Mouse (Mus musculus): ENCODE measurements around the gene Pqlc3.

Pqlc3 gene

DNA sequence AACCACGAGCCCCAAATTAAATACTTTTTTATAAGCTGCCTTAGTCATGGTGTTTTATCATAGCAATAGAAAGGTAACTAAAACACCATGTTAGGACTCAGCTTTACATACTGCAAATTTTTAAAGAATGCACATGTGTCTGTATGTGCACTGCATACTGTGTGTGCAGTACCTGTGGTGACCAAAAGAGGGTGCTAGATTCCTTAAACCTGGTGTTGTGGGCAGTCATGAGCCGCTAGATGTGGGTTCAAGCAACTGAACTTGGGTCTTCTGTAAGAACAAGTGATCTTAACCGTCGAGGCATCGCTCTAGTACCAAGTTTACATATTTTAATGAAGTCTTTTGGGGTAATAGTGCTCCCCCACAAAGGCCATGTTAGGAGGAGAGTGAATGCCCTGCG is 9.3 kb upstream of the Pqlc3 start:
- no peak for DNase-seq (ENCODE audit: low read depth in 1 of 2, low spot score in 2 of 2)

- DNase-seq (ENCODE audit: low read depth in 1 of 2, low spot score in 2 of 2): no peak
Observed at GRCm38 (mm10) chr12:17001211-17001610, 1.0 kb upstream of the Pqlc3 start.

DNA sequence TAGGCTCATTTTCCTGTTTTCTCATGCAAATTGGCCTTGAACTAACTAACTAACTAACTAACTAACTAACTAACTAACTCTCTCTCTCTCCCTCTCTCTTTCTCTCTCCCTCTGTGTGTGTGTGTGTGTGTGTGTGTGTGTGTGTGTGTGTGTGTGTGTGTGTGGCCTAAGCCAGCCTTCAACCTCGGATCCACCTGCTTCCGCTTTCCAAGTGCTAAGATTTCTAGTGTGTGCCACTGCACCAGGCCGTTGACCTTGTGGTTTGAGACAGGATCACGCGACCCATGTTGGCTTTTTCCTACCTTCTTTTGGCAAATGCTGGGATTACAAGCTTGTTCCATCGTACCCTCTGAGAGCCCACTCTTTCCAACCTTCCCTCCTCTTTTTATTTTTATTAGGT is 420 bp upstream of the Pqlc3 start:
- peak in 1 of 2 experiments; percentile 46 for DNase-seq (ENCODE audit: low read depth in 1 of 2, low spot score in 2 of 2)

DNA sequence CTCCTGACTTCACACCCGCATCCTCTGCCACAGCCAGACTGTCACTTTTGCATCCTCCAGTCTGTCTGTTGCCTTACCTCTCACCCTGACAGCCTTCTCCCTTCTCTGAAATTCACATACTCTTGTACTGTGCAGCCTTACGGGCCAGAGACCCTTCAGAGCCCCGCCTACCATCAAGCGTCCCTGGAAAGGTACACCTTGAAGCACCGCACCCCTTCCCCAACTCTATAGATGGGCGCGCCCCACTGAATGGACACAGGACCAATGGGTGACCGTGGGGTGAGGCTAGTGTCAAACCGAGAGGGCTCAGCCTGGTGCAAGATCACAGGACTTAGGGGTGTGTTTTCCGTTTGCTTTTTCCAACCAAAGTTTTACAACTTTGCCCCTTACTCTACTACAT is 1.1 kb downstream of the Pqlc3 start:
- DNase-seq (ENCODE audit: low read depth in 1 of 2, low spot score in 2 of 2): no peak

DNA sequence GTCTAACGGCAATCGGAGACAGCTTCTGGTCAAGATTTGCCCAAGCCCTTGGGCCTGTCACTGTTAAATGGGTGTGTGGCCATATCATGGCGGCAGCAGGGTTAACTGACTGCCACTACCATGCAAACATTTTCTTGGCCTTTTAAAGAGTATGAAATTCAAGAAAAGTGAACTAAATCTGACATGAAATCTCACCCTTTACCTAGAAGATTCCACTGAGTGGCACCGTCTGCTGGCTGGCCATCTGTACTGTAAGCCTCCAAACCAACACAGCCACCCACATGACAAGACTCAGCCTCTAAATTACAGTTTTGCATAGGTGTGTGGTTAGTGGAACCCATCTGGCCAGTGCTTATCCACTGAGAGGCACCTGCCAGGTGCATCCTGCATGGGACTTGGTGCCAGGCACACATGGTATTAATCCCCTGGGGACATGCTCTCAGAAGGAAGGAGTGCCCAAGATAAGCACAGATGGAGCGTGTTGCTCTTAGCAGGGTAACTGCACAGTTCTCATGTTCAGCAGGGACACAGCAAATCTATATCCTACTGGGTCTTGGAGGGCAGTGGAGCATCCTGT is 3.2 kb downstream of the Pqlc3 start:
- no peak for DNase-seq (ENCODE audit: low read depth in 1 of 2, low spot score in 2 of 2)

- DNase-seq (ENCODE audit: low read depth in 1 of 2, low spot score in 2 of 2): no peak
Observed at GRCm38 (mm10) chr12:16996281-16996680, 3.9 kb downstream of the Pqlc3 start.

GRCm38 (mm10) chr12:16994291-16994690 is 5.9 kb downstream of the Pqlc3 start:
- no peak for DNase-seq (ENCODE audit: low read depth in 1 of 2, low spot score in 2 of 2)

- no peak for DNase-seq (ENCODE audit: low read depth in 1 of 2, low spot score in 2 of 2)
Observed at GRCm38 (mm10) chr12:16992355-16992754, 7.9 kb downstream of the Pqlc3 start.

GRCm38 (mm10) chr12:16991376-16991775 is 8.8 kb downstream of the Pqlc3 start:
- DNase-seq (ENCODE audit: low read depth in 1 of 2, low spot score in 2 of 2): no peak

- no peak for DNase-seq (ENCODE audit: low read depth in 1 of 2, low spot score in 2 of 2)
Observed at GRCm38 (mm10) chr12:16985778-16986177, 14.4 kb downstream of the Pqlc3 start.

DNA sequence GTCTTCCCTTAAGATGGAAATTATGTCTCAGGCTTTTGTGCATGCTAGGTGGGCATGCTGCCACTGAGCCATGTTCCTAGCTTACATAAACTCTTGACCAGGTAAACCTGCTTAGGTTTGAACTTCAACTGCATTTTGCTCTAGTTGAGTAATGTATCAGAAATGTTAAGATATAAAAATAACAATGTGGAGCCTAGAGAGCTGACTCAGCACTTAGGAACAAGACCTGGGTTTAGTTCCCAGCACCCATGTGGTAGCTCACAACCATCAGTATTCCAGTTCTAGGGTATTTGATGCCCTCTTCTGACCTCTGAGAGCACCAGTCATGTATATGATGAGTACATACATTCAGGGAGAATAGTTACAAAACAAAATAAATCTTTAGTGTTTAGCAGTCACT is 23.1 kb downstream of the Pqlc3 start:
- DNase-seq (ENCODE audit: low read depth in 1 of 2, low spot score in 2 of 2): no peak

GRCm38 (mm10) chr12:16966811-16967210 is 33.4 kb downstream of the Pqlc3 start:
- no peak for DNase-seq (ENCODE audit: low read depth in 1 of 2, low spot score in 2 of 2)

- no peak for DNase-seq (ENCODE audit: low read depth in 1 of 2, low spot score in 2 of 2)
Observed at GRCm38 (mm10) chr12:16963354-16963753, 36.9 kb downstream of the Pqlc3 start.

DNA sequence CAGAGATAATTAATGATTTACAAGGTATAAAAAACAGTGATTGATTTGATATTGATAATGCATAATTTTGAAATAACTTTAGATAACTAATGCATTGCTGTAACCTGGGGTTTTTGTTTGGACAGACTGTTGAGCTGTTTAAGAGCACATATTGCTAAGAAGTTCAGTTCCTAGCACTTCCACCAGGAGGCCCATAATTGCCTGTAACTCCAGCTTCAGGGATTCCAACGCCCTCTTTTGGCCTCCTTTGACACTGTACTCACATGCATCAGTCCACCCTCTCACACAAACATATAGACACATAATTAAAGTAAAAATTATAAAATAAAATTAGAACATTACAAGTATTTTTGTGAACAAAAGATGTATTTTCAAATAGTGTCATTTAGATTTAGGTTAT is 41.4 kb downstream of the Pqlc3 start:
- no peak for DNase-seq (ENCODE audit: low read depth in 1 of 2, low spot score in 2 of 2)

DNA sequence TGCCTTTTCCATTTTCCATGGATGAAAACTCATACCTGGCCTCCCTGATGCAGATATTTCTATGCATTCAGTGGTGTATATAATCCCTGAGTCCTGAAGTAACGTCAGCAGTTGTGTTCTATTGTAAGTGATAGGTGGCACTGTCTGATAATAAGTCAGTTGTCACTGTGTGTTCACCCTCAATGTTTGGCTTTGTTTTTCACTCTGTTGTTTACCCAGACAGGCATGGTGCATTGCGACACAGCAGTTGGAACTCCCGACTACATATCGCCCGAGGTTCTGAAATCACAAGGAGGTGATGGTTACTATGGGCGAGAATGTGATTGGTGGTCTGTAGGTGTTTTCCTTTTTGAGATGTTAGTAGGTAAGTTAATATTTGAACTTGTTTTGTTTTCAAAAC is 52.0 kb downstream of the Pqlc3 start:
- no peak for DNase-seq (ENCODE audit: low read depth in 1 of 2, low spot score in 2 of 2)

DNA sequence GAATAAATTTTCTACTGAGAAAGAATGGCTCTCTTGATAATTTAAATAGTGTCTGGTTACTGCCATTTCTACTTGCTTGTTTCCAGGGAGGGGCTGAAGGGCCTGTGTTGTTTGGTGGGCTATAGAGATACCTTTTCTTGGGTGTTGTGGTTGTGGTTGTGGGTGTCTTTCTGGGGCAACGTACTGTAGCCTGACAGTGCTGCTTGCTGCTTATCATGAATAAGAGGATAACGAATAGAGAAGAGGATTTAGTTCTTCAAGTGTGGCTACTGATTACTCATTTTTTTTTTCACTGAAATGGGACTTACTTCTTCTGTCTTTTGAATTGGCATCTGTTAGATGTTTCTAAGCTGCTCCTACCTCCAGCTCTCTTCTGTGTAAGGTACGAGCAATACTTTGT is 58.2 kb downstream of the Pqlc3 start:
- no peak for DNase-seq (ENCODE audit: low read depth in 1 of 2, low spot score in 2 of 2)

Data from monocyte, adult 2 months (primary cell).